Mouse (Mus musculus) small intestine, adult 2 months (tissue): Measurements from ENCODE around the gene Ankfn1.

Experiments
- CTCF ChIP-seq: fragments of 200-500 bp; IDR thresholded peaks from 2 replicates; pipeline ENCODE4 v1.5.1; 2012; ENCODE audit warnings: low read depth, mild to moderate bottlenecking, control low read depth, inconsistent platforms, low read length, moderate library complexity, mixed read lengths; ENCODE audit not compliant: insufficient replicate concordance, insufficient read length; ENCODE audit errors: extremely low read depth
- POLR2A ChIP-seq: fragments of 200-500 bp; IDR thresholded peaks from 2 replicates; pipeline ENCODE4 v1.6.1; 2012; ENCODE audit warnings: low read depth, mild to moderate bottlenecking, control low read depth, inconsistent platforms, low read length, moderate library complexity

DNA sequence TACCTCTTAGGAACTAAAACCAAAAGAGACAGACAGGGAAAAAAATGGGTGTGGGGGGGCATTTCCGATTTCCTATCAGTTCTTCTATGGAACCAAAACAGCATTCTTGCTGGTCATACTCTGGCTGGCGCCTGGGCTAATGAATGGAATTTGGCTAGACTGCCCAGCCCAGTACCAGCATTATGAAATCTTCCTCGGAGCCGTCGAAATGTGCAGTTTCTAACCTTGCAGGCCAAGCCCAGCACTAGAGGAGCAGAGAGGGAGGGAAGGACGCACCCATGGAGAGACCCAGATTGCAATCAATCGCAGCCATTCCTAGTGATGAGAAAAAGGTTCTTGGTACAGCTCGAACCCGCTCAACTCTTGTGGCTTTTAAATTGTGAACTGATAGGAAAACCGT, 315.2 kb downstream of the Ankfn1 start:
- TF ChIP-seq POLR2A = no peak
- no peak for TF ChIP-seq CTCF
